Mouse (Mus musculus): Measurements from ENCODE around the gene Mfsd4b1. TPM values are rescaled to one million over a fixed set of nuclear protein-coding genes. Genes with fewer than 3 reads are reported as not detected.

The Mfsd4b1 gene
- total RNA-seq (2012; rRNA removed): 0.09 TPM in 1 of 2 replicates, not detected in the other

DNA sequence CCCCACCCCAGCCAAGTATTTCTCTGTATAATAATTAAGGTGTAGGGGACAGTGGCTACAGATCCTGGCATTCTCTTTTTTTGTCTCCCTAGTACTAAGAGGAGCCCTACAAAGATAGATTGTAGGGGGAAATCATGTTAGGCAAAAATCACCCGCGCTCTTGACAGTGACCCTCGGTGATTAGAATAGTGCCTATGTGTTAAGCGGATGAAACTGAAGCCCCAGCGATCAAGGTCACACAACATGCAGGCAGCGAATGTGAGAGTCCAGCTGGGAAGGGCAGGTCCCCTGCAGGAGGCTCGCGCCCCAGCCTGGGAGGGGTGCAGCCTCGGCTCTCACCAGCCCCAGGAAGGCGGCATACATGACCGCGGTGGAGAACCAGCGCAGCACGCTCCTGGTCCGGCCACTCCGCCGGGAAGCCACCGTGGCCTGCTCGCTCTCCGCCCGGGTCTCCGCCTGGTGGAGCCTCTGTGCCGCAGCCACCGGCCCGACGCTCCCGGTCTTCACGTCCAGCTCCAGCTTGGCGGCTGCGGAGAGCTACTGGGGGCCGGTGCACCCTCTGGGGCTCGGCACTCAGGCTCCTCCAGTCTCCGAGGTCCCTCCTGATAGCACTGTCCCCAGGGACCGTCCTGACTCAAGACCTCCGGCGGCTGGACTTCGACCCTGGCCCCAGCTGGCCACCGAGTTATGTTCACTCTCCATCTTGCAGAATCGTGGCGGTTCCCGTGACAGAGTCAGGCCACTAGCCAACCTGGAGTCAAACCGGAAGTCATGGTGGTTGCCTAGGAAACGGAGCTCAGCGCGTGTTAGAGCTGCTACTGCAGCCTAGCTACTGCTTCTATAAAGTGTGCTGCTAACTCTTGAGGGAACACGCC lies at the start of gene Mfsd4b1:
Gene Mfsd4b1 (minus strand): TSS at position 715 of the 875 bp plus-strand sequence.
- no peaks in the 10 kb centered on the region for H3K4me1 ChIP-seq (ENCODE audit: control insufficient read depth in 2 of 2, insufficient read depth in 2 of 2, low read length in 2 of 2, poor library complexity in 1 of 2)
- in situ Hi-C loops (cut with MboI; ENCODE audit: low sequenced_read_pairs in 2 of 2, unreplicated experiment in 2 of 2): no loop called here

DNA sequence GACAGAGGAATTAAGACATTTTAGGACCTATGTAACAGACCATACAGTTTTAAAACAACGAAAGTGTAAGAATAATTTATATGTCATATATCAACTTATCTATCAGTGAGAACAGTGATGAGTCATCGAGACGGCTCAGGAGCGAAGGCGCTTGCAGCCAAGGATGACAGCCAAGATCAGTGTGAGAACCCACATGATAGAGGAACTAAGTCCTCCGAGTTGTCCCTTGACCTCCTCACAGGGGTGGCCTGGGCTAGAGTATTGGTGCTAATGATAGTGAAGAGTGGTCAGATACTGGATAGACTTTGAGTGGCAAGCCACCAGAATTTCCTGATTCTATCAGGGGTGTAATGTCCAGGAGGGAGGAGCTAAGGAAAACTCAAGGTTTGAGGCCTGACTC lies 48.5 kb upstream of the Mfsd4b1 start:
- Histone ChIP-seq H3K4me1 (ENCODE audit: control insufficient read depth in 2 of 2, insufficient read depth in 2 of 2, low read length in 2 of 2, poor library complexity in 1 of 2) (no peaks in the 10 kb centered on the region), H3K36me3 (ENCODE audit: control insufficient read depth, insufficient read depth, low read length, poor library complexity, severe bottlenecking) (no peaks in the 10 kb centered on the region), H3K9me3 (ENCODE audit: control insufficient read depth, insufficient read depth, low read depth, low read length) (no peaks in the 10 kb centered on the region), H3K27ac (ENCODE audit: insufficient read depth, low read depth, low read length, poor library complexity, severe bottlenecking) (no peak overlapping the region), H3K4me3 (ENCODE audit: insufficient read depth in 1 of 2, low read depth in 1 of 2, low read length in 2 of 2, poor library complexity in 1 of 2, severe bottlenecking in 1 of 2) (no peak overlapping the region), H3K9ac (ENCODE audit: insufficient read depth, low read depth, low read length, poor library complexity, severe bottlenecking) (no peak overlapping the region)
- in situ Hi-C loops (cut with MboI; ENCODE audit: low sequenced_read_pairs in 2 of 2, unreplicated experiment in 2 of 2): no loop called here
- TF ChIP-seq MAFK (IDR thresholded peaks at IDR 0.05; ENCODE audit: insufficient read depth, low read depth, low read length): no peak
- no peak for TF ChIP-seq ZC3H11A (IDR thresholded peaks at IDR 0.05; ENCODE audit: borderline replicate concordance, low read depth, low read length)
- no peak for TF ChIP-seq HCFC1 (IDR thresholded peaks at IDR 0.05; ENCODE audit: borderline replicate concordance, insufficient read depth, low read length)
- no peak for TF ChIP-seq CHD2 (IDR thresholded peaks at IDR 0.05; ENCODE audit: low read depth, low read length)
- TF ChIP-seq ZNF384 (IDR thresholded peaks at IDR 0.05; ENCODE audit: low read depth, low read length): no peak
- no peak for DNase-seq (ENCODE audit: low read depth, low spot score)

More for the DNA sequence above, at the start of gene Mfsd4b1:
- peak within 1 kb of the TSS; percentile 63 to 72 for H3K4me3 ChIP-seq (ENCODE audit: insufficient read depth in 1 of 2, low read depth in 1 of 2, low read length in 2 of 2, poor library complexity in 1 of 2, severe bottlenecking in 1 of 2)
- no peak within 1 kb of the TSS for H3K27ac ChIP-seq (ENCODE audit: insufficient read depth, low read depth, low read length, poor library complexity, severe bottlenecking)
- DNase-seq (ENCODE audit: low read depth, low spot score): peak; percentile 69
- TF ChIP-seq MAFK (IDR thresholded peaks at IDR 0.05; ENCODE audit: insufficient read depth, low read depth, low read length) (no peak), ZNF384 (IDR thresholded peaks at IDR 0.05; ENCODE audit: low read depth, low read length) (no peak), ZC3H11A (IDR thresholded peaks at IDR 0.05; ENCODE audit: borderline replicate concordance, low read depth, low read length) (no peak), HCFC1 (IDR thresholded peaks at IDR 0.05; ENCODE audit: borderline replicate concordance, insufficient read depth, low read length) (no peak), CHD2 (IDR thresholded peaks at IDR 0.05; ENCODE audit: low read depth, low read length) (no peak)
- H3K9me3 ChIP-seq (ENCODE audit: control insufficient read depth, insufficient read depth, low read depth, low read length): no peaks in the 10 kb centered on the region
- no peaks in the 10 kb centered on the region for H3K36me3 ChIP-seq (ENCODE audit: control insufficient read depth, insufficient read depth, low read length, poor library complexity, severe bottlenecking)
- H3K9ac ChIP-seq (ENCODE audit: insufficient read depth, low read depth, low read length, poor library complexity, severe bottlenecking): peak within 1 kb of the TSS; percentile 34

DNA sequence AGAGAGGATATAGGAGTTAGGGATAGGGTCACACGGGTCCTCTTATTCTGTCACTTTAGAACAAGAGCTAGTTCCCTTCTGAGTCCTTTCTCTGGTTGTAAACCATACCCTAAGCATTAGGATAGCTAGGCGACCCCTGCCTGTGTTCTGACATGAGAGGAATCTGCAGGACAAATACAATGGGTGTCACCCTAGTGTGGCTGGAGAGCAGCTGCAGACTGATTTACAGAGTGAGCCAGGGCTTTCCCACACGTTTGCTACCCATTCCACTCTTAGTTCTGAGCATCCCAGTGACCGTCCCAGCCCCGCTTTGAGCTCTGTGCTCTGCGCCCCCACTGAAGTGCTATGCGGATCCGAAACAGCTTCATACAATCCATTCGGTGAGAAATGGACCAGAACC lies 45.6 kb upstream of the Mfsd4b1 start:
- Histone ChIP-seq H3K4me3 (ENCODE audit: insufficient read depth in 1 of 2, low read depth in 1 of 2, low read length in 2 of 2, poor library complexity in 1 of 2, severe bottlenecking in 1 of 2) (no peak overlapping the region), H3K27ac (ENCODE audit: insufficient read depth, low read depth, low read length, poor library complexity, severe bottlenecking) (no peak overlapping the region), H3K9ac (ENCODE audit: insufficient read depth, low read depth, low read length, poor library complexity, severe bottlenecking) (no peak overlapping the region), H3K4me1 (ENCODE audit: control insufficient read depth in 2 of 2, insufficient read depth in 2 of 2, low read length in 2 of 2, poor library complexity in 1 of 2) (no peaks in the 10 kb centered on the region), H3K36me3 (ENCODE audit: control insufficient read depth, insufficient read depth, low read length, poor library complexity, severe bottlenecking) (no peaks in the 10 kb centered on the region), H3K9me3 (ENCODE audit: control insufficient read depth, insufficient read depth, low read depth, low read length) (no peaks in the 10 kb centered on the region)
- DNase-seq (ENCODE audit: low read depth, low spot score): no peak
- TF ChIP-seq ZC3H11A (IDR thresholded peaks at IDR 0.05; ENCODE audit: borderline replicate concordance, low read depth, low read length) (no peak), CHD2 (IDR thresholded peaks at IDR 0.05; ENCODE audit: low read depth, low read length) (no peak), HCFC1 (IDR thresholded peaks at IDR 0.05; ENCODE audit: borderline replicate concordance, insufficient read depth, low read length) (no peak), MAFK (IDR thresholded peaks at IDR 0.05; ENCODE audit: insufficient read depth, low read depth, low read length) (no peak), ZNF384 (IDR thresholded peaks at IDR 0.05; ENCODE audit: low read depth, low read length) (no peak)
- in situ Hi-C loops (cut with MboI; ENCODE audit: low sequenced_read_pairs in 2 of 2, unreplicated experiment in 2 of 2): no loop called here

DNA sequence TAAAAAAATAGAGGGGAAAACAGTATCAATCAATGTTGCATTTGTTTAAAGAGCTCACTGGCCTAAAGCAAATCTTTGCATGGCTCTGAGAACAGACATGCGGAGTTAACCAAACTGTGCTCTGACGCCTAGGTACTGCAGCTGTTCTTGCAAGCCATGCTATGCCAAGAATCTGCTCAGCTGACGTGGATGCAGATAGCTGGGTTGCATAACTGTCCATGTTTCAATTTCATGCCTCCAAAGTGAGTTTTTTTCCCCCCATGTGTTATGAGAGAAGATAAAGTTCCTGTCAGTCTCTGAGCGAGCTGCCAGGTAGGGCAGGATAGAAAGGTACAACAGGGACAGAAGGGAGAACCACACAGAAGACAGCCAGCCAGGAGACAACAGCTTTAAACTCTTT lies 44.2 kb upstream of the Mfsd4b1 start:
- H3K27ac ChIP-seq (ENCODE audit: insufficient read depth, low read depth, low read length, poor library complexity, severe bottlenecking): no peak overlapping the region

More for the DNA sequence above, 44.2 kb upstream of the Mfsd4b1 start:
- Histone ChIP-seq H3K9me3 (ENCODE audit: control insufficient read depth, insufficient read depth, low read depth, low read length) (no peaks in the 10 kb centered on the region), H3K4me3 (ENCODE audit: insufficient read depth in 1 of 2, low read depth in 1 of 2, low read length in 2 of 2, poor library complexity in 1 of 2, severe bottlenecking in 1 of 2) (no peak overlapping the region), H3K4me1 (ENCODE audit: control insufficient read depth in 2 of 2, insufficient read depth in 2 of 2, low read length in 2 of 2, poor library complexity in 1 of 2) (no peaks in the 10 kb centered on the region), H3K9ac (ENCODE audit: insufficient read depth, low read depth, low read length, poor library complexity, severe bottlenecking) (no peak overlapping the region), H3K36me3 (ENCODE audit: control insufficient read depth, insufficient read depth, low read length, poor library complexity, severe bottlenecking) (no peaks in the 10 kb centered on the region)
- in situ Hi-C loops (cut with MboI; ENCODE audit: low sequenced_read_pairs in 2 of 2, unreplicated experiment in 2 of 2): no loop called here
- DNase-seq (ENCODE audit: low read depth, low spot score): no peak
- no peak for TF ChIP-seq ZC3H11A (IDR thresholded peaks at IDR 0.05; ENCODE audit: borderline replicate concordance, low read depth, low read length)
- TF ChIP-seq ZNF384 (IDR thresholded peaks at IDR 0.05; ENCODE audit: low read depth, low read length): no peak
- TF ChIP-seq MAFK (IDR thresholded peaks at IDR 0.05; ENCODE audit: insufficient read depth, low read depth, low read length): no peak
- no peak for TF ChIP-seq HCFC1 (IDR thresholded peaks at IDR 0.05; ENCODE audit: borderline replicate concordance, insufficient read depth, low read length)
- no peak for TF ChIP-seq CHD2 (IDR thresholded peaks at IDR 0.05; ENCODE audit: low read depth, low read length)
